Mouse (Mus musculus) ES-E14 (cell line): ENCODE data around the gene Gstm2. TPM values are rescaled to one million over a fixed set of nuclear protein-coding genes. Genes with fewer than 3 reads are reported as not detected.
"Not testable (repeated sequence)": the region's sequence is repeated elsewhere in the genome, so short reads cannot be mapped to it uniquely, and the experiment has no call there.

ENCODE experiments used
- DNase-seq: peaks from one replicate; pipeline ENCODE4 v3.0.0-alpha.2; 2013; ENCODE audit warnings: low read depth, low spot score
- H3K27ac ChIP-seq: 2 replicates; pipeline ENCODE4 v1.5.1; 2012; ENCODE audit warnings: low read depth, mild to moderate bottlenecking, low read length, moderate library complexity, mixed read lengths; ENCODE audit not compliant: poor library complexity, insufficient read depth, severe bottlenecking
- H3K36me3 ChIP-seq: 2 replicates; pipeline ENCODE4 v1.6.1; 2012; ENCODE audit warnings: mild to moderate bottlenecking, low read length, moderate library complexity, mixed read lengths; ENCODE audit not compliant: control insufficient read depth, poor library complexity, insufficient read depth, severe bottlenecking
- H3K4me1 ChIP-seq, 2 experiments: fragments of 150-350 bp in 1 of 2; sonication (generic) in 1 of 2; 2 replicates each; pipeline ENCODE4 v1.6.1; 2012; ENCODE audit warnings: low read length in 2 of 2, mild to moderate bottlenecking in 1 of 2, mixed read lengths in 1 of 2; ENCODE audit not compliant: control insufficient read depth in 2 of 2, insufficient read depth in 2 of 2, poor library complexity in 1 of 2
- H3K4me3 ChIP-seq, 2 experiments: fragments of 150-350 bp in 1 of 2; sonication (generic) in 1 of 2; 2 replicates each; pipeline ENCODE4 v1.5.1; 2012; ENCODE audit warnings: low read length in 2 of 2, low read depth in 1 of 2, mild to moderate bottlenecking in 1 of 2, mixed read lengths in 1 of 2; ENCODE audit not compliant: insufficient read depth in 1 of 2, poor library complexity in 1 of 2, severe bottlenecking in 1 of 2
- H3K9ac ChIP-seq: 2 replicates; pipeline ENCODE4 v1.6.1; 2012; ENCODE audit warnings: low read depth, mild to moderate bottlenecking, low read length, mixed read lengths; ENCODE audit not compliant: poor library complexity, insufficient read depth, severe bottlenecking
- H3K9me3 ChIP-seq: fragments of 150-350 bp; sonication (generic); 2 replicates; pipeline ENCODE4 v1.6.1; 2012; ENCODE audit warnings: low read depth, mild to moderate bottlenecking, low read length; ENCODE audit not compliant: control insufficient read depth, insufficient read depth
- CHD2 ChIP-seq: IDR thresholded peaks from 2 replicates; pipeline ENCODE4 v1.6.1; 2014; ENCODE audit warnings: mild to moderate bottlenecking, low read depth, low read length, inconsistent platforms
- HCFC1 ChIP-seq: IDR thresholded peaks from 2 replicates; pipeline ENCODE4 v1.6.1; 2012; ENCODE audit warnings: low read length, inconsistent platforms, borderline replicate concordance; ENCODE audit not compliant: insufficient read depth
- MAFK ChIP-seq: IDR thresholded peaks from 2 replicates; pipeline ENCODE4 v1.6.1; 2014; ENCODE audit warnings: mild to moderate bottlenecking, low read depth, low read length, inconsistent platforms; ENCODE audit not compliant: insufficient read depth
- ZC3H11A ChIP-seq: IDR thresholded peaks from 2 replicates; pipeline ENCODE4 v1.6.1; 2012; ENCODE audit warnings: low read depth, mild to moderate bottlenecking, inconsistent platforms, low read length, borderline replicate concordance
- ZNF384 ChIP-seq: IDR thresholded peaks from 2 replicates; pipeline ENCODE4 v1.6.1; 2012; ENCODE audit warnings: low read depth, low read length, inconsistent platforms
- in situ Hi-C, 2 experiments: fragments of 600-800 bp; cut with MboI; formaldehyde crosslinking; loops; one replicate each; pipeline ENCODE4 v1.15.1; 2025; ENCODE audit warnings: low sequenced_read_pairs in 2 of 2, inconsistent platforms in 1 of 2; ENCODE audit not compliant: unreplicated experiment in 2 of 2
- total RNA-seq: library from RNA; depleted of rRNA; stranded (reverse); fragments of 300-350 nt; gene quantifications from 2 replicates; pipeline ENCODE4 v1.2.3, GENCODE M21; 2012

Gene Gstm2
- total RNA-seq, 1 experiment = 9.1 TPM

- no peak overlapping the region for H3K4me3 ChIP-seq
- TF ChIP-seq ZNF384 (no peak), ZC3H11A (no peak), HCFC1 (no peak), MAFK (no peak), CHD2 (no peak)
- H3K27ac ChIP-seq = no peak overlapping the region
- DNase-seq = no peak
- peaks cover 0 to 2% of the 10 kb centered on the region in 2 experiments; a peak in 1 of 4 replicates for H3K4me1 ChIP-seq
- H3K9me3 ChIP-seq = no peaks in the 10 kb centered on the region
- in situ Hi-C loops = no loop called here
- H3K36me3 ChIP-seq = no peaks in the 10 kb centered on the region
- no peak overlapping the region for H3K9ac ChIP-seq
These were observed 15.8 kb upstream of the Gstm2 start for GRCm38 (mm10) chr3:108002021-108002420.

- Histone ChIP-seq H3K4me3 (no peak overlapping the region), H3K9ac (no peak overlapping the region), H3K9me3 (no peaks in the 10 kb centered on the region), H3K4me1 (peaks cover 5 to 6% of the 10 kb centered on the region in 2 experiments; a peak in 2 of 4 replicates), H3K36me3 (no peaks in the 10 kb centered on the region), H3K27ac (no peak overlapping the region)
- DNase-seq = no peak
- in situ Hi-C loops = no loop called here
- no peak for TF ChIP-seq MAFK
- no peak for TF ChIP-seq CHD2
- TF ChIP-seq ZC3H11A = no peak
- no peak for TF ChIP-seq HCFC1
- no peak for TF ChIP-seq ZNF384
These were observed 13.2 kb upstream of the Gstm2 start for GRCm38 (mm10) chr3:107999491-107999890.

- no peak for TF ChIP-seq MAFK
- TF ChIP-seq ZNF384 = no peak
- no peak for TF ChIP-seq HCFC1
- TF ChIP-seq ZC3H11A = no peak
- no peak for TF ChIP-seq CHD2
- H3K27ac ChIP-seq = no peak overlapping the region
- H3K36me3 ChIP-seq = no peaks in the 10 kb centered on the region
- no peak for DNase-seq
- H3K4me3 ChIP-seq = no peak overlapping the region
- peaks cover 5 to 6% of the 10 kb centered on the region in 2 experiments; a peak in 2 of 4 replicates for H3K4me1 ChIP-seq
- in situ Hi-C loops = no loop called here
- H3K9ac ChIP-seq = no peak overlapping the region
- H3K9me3 ChIP-seq = no peaks in the 10 kb centered on the region
These were observed 12.3 kb upstream of the Gstm2 start for GRCm38 (mm10) chr3:107998591-107998990.

- Histone ChIP-seq H3K27ac (peak overlapping the region; percentile 91), H3K9ac (no peak overlapping the region; the same call in 1 of the 2 replicates), H3K9me3 (no peaks in the 10 kb centered on the region), H3K4me1 (peaks cover 5 to 6% of the 10 kb centered on the region in 2 experiments; a peak in 2 of 4 replicates), H3K36me3 (no peaks in the 10 kb centered on the region), H3K4me3 (no peak overlapping the region)
- DNase-seq = peak; percentile 45
- TF ChIP-seq MAFK = no peak
- TF ChIP-seq ZC3H11A = no peak
- TF ChIP-seq HCFC1 = no peak
- no peak for TF ChIP-seq ZNF384
- in situ Hi-C loops = no loop called here
These were observed 10.3 kb upstream of the Gstm2 start for GRCm38 (mm10) chr3:107996576-107996975.

GRCm38 (mm10) chr3:107995974-107996373 lies 9.7 kb upstream of the Gstm2 start:
- H3K9ac ChIP-seq, H3K36me3 ChIP-seq, H3K4me3 ChIP-seq, in situ Hi-C loops, H3K9me3 ChIP-seq, H3K4me1 ChIP-seq: not testable (repeated sequence)
- H3K27ac ChIP-seq = peak overlapping the region; percentile 99; the same call in 1 of the 2 replicates
- peak; percentile 63 for DNase-seq

- DNase-seq, H3K9me3 ChIP-seq, H3K27ac ChIP-seq, H3K36me3 ChIP-seq, H3K4me3 ChIP-seq, H3K9ac ChIP-seq, H3K4me1 ChIP-seq, in situ Hi-C loops: not testable (repeated sequence)
These were observed 1.1 kb downstream of the Gstm2 start for GRCm38 (mm10) chr3:107985141-107985540.
